Mouse (Mus musculus) cortical plate, adult 2 months (tissue): ENCODE data around the gene Adcy10.

ENCODE experiments used
- CTCF ChIP-seq: fragments of 200-500 bp; IDR thresholded peaks from 2 replicates; pipeline ENCODE4 v1.5.1; 2011; ENCODE audit warnings: mild to moderate bottlenecking, control low read depth, low read length; ENCODE audit not compliant: insufficient read depth; ENCODE audit errors: extremely low read depth
- POLR2A ChIP-seq: fragments of 200-500 bp; IDR thresholded peaks from 2 replicates; pipeline ENCODE4 v1.6.1; 2011; ENCODE audit warnings: mild to moderate bottlenecking, low read length, control low read depth; ENCODE audit not compliant: insufficient read depth; ENCODE audit errors: extremely low read depth

DNA sequence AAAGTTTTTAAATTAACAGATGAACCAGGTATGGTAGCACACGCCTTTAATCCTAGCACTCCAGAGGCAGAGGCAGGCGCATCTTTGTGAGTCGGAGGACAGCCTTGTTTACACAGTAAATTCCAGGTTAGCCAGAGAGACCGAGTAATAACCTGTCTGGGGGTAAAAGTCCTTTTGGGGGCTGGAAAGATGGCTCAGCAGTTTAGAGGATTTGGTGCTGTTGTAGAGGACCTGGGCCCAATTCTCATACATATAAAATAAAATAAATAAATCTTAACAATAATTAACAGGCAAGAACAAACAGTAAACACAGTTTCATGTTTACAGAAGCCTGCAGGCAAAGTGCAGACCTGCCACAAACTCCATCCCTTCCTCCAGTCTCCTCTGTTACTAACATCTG, 123.9 kb downstream of the Adcy10 start:
- no peak for TF ChIP-seq POLR2A
- no peak for TF ChIP-seq CTCF
